Mouse (Mus musculus) hindlimb bud, embryonic 11.5 days (tissue): ENCODE results near the gene Zfp385b.

Source experiments
- DNase-seq: peaks from one replicate; pipeline ENCODE4 v3.0.0-alpha.2; 2012; ENCODE audit warnings: low read depth, low spot score; ENCODE audit errors: extremely low spot score

The Zfp385b gene

GRCm38 (mm10) chr2:77608666-77609065 is 210.8 kb downstream of the Zfp385b start:
- no peak for DNase-seq

DNA sequence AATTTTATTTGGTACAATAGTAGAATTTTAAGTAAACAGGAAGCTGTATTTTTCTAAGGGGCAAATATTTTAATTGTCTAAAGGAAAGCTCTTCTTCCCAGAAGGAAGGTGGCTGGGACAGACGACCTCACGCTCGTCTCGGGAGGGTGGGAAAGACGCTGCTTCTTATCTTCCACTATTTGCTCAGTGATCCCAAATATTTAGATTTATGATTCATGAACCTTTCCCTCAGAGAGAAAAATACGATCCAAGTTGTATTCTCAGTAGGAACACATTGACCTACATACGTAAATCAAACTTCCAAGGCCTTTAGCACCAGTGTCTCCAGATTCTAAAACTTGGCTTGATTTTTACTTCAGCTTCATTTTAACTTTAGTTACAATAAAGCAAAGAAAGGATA is 226.0 kb downstream of the Zfp385b start:
- no peak for DNase-seq

- no peak for DNase-seq
Measured at GRCm38 (mm10) chr2:77592525-77592924, 226.9 kb downstream of the Zfp385b start.

DNA sequence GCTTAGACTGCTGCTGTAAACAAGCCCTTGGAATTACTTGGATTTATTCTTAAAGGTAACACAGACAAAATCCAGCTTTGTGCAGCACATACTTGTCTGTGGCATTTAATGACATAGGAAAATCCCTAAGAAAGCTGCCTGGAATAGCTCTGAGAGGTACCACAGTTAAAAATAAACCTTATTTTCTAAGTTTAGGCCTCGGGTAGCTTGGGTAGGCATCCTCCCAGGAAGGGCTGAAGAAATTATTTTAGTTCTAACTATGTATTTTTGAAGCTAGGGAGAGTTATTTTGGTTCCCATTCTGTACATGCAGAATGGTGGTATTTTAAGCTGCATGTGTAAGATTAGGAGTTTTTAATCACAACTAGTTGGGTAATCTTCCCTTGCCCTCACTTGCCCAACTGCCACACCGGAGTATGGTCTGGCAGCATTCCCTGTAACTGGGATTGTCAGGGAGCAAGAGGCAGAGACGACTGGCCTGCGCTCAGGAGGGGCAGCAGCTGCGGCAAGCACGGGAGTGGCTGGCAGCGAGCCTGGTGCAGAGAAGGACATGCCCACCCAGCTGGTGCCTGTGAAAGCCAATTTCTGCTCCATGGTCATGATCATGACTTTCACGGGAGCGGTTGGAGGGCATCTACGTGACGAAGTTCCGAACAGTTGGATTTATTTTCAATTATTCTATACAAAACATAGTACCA is 230.1 kb downstream of the Zfp385b start:
- no peak for DNase-seq

GRCm38 (mm10) chr2:77587387-77587786 is 232.1 kb downstream of the Zfp385b start:
- DNase-seq, result no peak

GRCm38 (mm10) chr2:77586581-77587360 is 232.7 kb downstream of the Zfp385b start:
- no peak for DNase-seq

- DNase-seq, result no peak
Measured at GRCm38 (mm10) chr2:77583586-77583985, 235.9 kb downstream of the Zfp385b start.

GRCm38 (mm10) chr2:77576571-77576970 is 242.9 kb downstream of the Zfp385b start:
- no peak for DNase-seq

DNA sequence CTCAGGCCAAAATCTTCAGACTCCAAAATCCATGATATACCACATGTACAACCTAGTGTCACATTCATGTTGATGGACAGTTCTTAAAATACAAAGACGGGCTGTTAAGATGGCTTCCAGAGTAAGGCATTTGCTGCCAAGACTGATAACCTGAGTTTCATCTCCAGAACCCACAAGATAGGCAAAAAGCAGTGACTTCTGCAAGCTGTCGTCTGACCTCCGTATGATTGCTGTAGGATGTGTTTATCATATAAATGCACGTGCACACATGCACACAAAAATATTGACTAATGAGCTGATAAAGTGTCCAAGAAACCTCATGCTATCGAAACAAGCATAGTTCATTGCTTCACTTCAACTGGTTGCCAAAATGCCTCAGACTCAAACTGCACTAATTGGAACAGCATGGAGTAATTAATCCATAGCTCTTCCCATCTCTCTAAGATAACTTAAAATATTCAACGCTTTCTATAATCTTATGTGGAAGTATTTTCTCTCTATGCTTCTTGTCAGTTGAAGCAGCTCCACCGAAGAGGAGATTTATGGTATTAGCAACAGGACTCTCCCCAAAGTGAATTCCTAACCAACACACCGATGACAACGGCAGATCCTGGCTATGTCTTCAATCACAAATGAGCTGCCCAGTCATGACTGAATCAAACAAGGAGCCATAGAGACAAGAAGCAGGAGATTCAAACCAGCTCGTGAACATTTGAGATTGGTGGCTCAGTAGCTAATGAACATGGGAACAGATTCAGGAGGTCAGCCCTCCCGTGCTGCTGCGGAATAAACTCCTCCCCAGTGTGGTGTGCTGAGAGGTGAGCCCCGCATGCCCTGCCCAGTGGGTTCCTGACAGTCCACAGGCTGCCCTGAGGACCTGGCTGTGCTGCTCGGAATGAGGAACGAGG is 251.7 kb downstream of the Zfp385b start:
- DNase-seq, result no peak

- DNase-seq, result no peak
Measured at GRCm38 (mm10) chr2:77563706-77564105, 255.7 kb downstream of the Zfp385b start.

DNA sequence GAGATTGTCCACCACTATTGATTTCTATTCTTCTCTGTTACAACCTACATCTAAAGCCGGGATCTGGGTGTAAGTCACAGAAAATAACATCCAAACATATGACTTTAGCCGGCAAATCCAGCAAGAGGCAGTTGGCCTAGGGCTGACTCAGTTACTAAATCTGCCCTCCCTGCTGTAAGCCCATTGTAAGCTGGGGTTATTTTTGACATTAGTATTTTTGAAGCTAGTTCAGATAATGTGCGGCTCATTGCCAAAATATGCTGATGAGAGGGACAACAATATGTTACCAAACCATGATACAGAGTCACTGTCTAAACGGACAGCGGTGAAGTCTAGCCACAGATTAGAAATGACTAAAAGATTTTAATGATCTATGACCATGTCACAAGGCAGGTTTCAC is 257.5 kb downstream of the Zfp385b start:
- DNase-seq, result no peak

DNA sequence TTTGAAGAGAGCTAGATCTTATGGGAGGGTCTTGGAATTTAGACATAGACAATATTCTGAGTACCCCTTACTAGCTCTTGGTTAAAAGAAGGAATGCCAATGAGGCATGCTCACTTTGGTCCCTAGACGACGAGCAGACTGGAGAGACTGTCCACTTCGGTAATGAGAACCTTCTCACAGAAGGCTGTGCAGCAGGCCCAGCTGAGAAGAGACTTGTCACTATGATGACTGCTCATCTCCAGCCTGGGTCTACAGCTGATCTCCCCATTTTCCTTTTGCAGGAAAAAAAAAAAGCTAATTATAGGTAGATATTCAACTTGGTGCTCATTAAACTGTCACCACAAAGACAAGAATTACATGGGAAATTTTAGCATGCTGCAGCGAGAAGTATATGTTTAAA is 262.5 kb downstream of the Zfp385b start:
- DNase-seq, result no peak

DNA sequence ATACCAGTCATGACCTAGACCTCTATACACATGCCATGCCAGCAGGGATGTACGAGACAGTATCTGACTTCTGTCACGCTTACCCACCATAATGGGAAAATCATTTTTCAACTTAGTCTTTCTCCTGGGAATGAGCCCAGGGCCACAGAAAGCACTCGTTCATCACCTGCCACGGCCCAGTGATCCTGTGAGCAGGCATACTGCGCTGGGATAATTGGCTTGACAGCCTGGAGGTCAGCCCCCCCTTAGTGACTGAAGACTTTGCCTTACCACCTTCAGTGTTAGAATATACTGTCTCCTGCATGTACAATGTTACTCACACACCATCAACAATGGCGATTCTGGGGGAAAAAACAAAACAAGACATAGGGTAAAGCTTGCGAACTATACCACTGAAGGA is 263.5 kb downstream of the Zfp385b start:
- DNase-seq, result no peak

- DNase-seq, result no peak
Measured at GRCm38 (mm10) chr2:77552675-77553074, 266.8 kb downstream of the Zfp385b start.

DNA sequence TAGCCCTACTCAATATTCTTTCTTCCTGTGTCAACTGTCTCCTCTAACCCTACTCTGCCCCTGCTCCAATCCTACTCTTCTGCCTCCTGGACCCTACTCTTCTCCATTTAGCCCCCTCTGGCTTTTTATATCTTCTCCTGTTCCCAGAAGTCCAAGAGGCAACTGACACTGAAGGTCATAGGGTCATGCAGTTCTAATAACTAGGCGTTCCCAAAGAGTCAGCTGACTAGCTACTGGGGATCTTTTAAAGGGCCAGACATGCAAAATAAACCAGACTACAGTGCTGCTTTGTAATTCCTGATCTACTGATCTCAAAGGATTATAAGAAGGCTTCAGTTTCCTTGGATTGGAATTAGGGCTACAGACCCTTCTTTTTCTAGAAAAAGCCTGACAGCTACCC is 276.1 kb downstream of the Zfp385b start:
- DNase-seq, result no peak

DNA sequence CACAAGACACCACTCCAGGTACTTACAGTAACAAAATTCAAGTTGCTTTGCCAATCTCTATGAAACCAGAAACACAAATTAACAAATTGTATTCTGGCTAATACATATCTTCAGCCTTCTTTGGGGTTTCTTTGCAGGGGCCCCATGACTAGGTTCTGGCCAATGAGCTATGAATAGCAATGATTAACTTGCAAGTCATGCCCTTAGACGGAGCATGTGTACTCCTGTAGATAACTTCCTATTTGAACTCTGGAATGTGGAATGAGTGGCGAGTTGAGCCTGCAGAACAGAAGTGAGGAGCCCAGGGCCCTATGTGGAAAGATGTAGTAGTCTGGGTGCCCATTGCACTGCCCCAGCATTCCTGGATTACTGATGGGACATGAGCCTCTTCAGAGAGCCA is 276.8 kb downstream of the Zfp385b start:
- DNase-seq, result no peak

DNA sequence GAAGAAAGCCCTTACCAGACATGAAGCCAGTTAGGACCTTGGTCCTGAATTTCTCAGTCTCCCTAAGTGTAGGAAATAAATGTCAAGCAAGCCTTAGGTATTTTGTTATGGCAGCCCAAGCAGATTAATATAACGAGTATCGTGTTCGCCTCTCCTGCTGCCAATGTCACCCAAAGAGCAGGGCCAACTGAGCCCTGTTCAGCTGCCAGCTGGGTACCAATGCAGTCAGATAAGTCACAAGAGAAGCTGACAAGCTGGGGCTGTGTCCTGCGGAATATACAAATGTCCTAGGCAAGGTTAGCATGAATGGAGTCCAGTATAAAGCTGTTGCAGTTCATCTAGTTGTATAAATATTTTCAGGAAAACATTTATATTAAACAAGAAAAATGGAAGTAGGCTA is 277.8 kb downstream of the Zfp385b start:
- DNase-seq, result no peak

DNA sequence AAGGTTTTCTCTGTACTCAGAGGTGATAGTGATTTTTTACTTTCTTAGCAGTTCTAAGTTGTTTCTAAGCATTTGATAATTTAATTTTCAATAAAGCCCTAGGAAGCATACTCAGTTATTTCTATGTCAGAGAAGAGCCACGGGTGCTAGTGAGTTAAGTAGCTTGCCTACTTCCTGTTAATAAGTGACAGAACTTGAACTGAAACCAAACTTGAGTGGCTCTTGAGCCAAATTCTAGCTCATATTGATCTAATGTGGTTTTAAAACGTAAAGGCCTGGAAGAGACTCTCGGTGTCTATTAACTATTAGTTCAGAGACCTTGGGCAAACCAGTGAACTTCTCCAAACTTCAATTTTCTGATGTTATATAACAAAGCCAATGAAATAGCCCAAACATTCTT is 278.6 kb downstream of the Zfp385b start:
- DNase-seq, result no peak

GRCm38 (mm10) chr2:77536556-77536955 is 282.9 kb downstream of the Zfp385b start:
- no peak for DNase-seq

DNA sequence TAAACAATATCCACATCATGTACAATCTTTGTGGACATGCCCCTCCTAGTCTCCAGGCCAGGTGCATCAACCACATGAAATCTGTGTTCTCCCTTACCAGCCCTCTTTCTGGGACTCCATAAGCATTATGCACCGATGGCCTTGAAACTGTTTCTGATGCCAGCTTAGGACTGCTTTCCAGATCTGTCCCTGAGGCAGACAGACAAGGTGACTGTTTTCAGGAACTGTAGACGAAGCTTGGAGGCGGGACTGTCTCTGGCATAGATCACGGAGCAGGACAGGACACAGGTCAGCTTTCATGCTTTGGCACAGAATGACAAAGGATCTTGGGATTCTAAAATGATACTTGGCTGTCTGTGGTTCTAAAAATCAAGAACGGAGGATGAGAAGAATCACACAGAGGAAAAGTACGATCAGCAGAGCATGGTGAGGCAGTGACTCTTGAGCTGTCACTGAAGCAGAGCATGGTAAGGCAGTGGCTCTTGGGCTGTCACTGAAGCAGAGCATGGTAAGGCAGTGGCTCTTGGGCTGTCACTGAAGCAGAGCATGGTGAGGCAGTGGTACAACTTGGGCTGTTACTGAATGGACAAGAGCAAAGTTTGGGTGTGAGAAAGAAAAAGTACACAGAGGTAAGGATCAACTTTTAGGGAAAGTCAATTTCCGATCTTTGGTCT is 291.2 kb downstream of the Zfp385b start:
- DNase-seq, result no peak

GRCm38 (mm10) chr2:77527616-77528015 is 291.8 kb downstream of the Zfp385b start:
- DNase-seq, result no peak
